Mouse (Mus musculus): ENCODE data around the gene Xk.
"Not testable (repeated sequence)": the region's sequence is repeated elsewhere in the genome, so short reads cannot be mapped to it uniquely, and the experiment has no call there.

Gene Xk

GRCm38 (mm10) chrX:9272460-9273361 is at the start of gene Xk:
TSS of gene Xk (plus strand) at chrX:9272756.
- DNase-seq (ENCODE audit: extremely low spot score, low spot score): peak; percentile 67

GRCm38 (mm10) chrX:9227105-9227504 is 45.5 kb upstream of the Xk start:
- DNase-seq (ENCODE audit: extremely low spot score, low spot score): no peak

GRCm38 (mm10) chrX:9240737-9241591 is 31.6 kb upstream of the Xk start:
- no peak for DNase-seq (ENCODE audit: extremely low spot score, low spot score)

GRCm38 (mm10) chrX:9243381-9243864 is 29.1 kb upstream of the Xk start:
- no peak for DNase-seq (ENCODE audit: extremely low spot score, low spot score)

DNA sequence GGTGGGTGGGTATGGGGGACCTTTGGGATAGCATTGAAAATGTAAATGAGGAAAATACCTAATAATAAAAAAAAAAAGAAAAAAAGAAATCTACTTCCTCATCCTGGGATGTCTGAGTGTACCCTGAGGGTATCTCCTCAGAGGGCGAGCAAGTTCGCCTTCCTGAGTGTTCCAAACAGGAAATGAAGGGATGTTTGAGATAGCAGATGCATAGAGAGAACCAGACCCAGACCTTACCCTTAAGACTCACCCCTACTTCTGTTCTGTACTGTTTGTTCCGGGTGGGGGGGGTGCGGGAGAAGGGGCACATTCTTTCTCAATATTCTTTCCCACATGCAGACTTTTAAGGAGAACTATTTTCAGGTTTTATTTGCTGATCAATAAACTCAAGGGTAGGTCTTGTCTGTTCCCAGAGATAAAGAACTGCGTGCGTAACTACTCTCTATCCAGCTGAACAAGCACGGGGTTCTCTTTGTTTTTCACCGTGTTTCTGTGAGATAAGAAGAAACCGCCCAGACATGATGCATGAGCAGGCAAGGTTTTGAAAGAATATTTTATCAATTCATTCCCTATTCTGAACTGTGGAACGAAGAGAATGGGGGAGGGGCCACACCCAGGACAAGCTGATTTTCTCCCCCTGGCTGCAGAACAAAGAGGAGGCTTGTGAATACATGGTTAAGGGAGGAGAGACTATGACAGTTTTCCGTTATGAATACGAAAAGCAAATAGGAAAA is 27.8 kb upstream of the Xk start:
- DNase-seq (ENCODE audit: extremely low spot score, low spot score): no peak

GRCm38 (mm10) chrX:9248911-9249310 is 23.6 kb upstream of the Xk start:
- DNase-seq (ENCODE audit: extremely low spot score, low spot score): no peak

GRCm38 (mm10) chrX:9253990-9254389 is 18.6 kb upstream of the Xk start:
- DNase-seq (ENCODE audit: extremely low spot score, low spot score): no peak

GRCm38 (mm10) chrX:9254901-9255300 is 17.7 kb upstream of the Xk start:
- DNase-seq (ENCODE audit: extremely low spot score, low spot score): no peak

DNA sequence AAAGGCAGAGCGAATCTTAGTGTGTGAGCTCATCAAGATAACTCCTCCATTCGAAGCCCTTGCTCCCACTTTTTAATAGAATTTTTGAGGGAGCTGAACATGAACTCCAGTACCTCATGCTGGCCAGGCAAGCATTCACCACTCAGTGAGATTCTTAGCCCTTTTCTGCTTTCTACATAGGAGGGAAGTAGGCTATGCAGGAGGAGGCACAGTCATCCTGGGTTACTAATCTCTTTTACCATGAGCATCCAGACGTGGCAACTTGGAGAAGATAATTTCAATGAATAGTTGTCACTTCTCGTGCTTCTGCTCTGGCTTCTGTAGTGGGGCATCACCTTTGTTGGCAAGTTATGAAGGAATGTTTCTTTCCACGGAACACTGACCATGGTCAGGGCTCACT is 15.8 kb upstream of the Xk start, which contains the start of gene Gm14862:
Gm14862 (minus strand) TSS at position 134 of the 400 bp plus-strand sequence.
- no peak for DNase-seq (ENCODE audit: extremely low spot score, low spot score)

- no peak for DNase-seq (ENCODE audit: extremely low spot score, low spot score)
Measured at GRCm38 (mm10) chrX:9257831-9258230, 14.7 kb upstream of the Xk start.

GRCm38 (mm10) chrX:9259267-9259666 is 13.3 kb upstream of the Xk start:
- DNase-seq (ENCODE audit: extremely low spot score, low spot score): no peak

GRCm38 (mm10) chrX:9271112-9271511 is 1.4 kb upstream of the Xk start:
- no peak for DNase-seq (ENCODE audit: extremely low spot score, low spot score)

- no peak for DNase-seq (ENCODE audit: extremely low spot score, low spot score)
Measured at GRCm38 (mm10) chrX:9271947-9272459, 553 bp upstream of the Xk start.

- no peak for DNase-seq (ENCODE audit: extremely low spot score, low spot score)
Measured at GRCm38 (mm10) chrX:9273377-9274002, 934 bp downstream of the Xk start.

- DNase-seq (ENCODE audit: extremely low spot score, low spot score): no peak
Measured at GRCm38 (mm10) chrX:9274321-9274720, 1.8 kb downstream of the Xk start.

DNA sequence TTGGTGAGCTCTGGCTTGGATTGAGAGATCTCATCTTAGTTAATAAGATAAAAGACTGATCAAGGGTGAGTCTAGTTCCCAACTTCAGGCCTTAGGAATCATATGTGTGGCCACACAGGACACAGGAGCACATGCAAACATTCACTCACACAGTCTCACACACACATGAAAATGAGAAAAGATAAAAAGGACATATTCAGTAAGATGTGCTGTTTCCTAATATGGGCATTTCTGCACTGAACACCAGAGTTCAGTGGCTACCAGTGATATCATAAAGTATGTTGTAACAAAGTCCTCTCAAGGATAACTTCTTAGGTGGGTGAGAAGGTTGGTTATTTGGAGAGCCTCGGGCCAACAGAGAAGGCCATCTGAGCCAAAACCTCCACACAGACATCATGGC is 10.9 kb downstream of the Xk start, which contains the start of gene H2al1m:
H2al1m (plus strand) TSS at position 301 of the 400 bp plus-strand sequence.
- DNase-seq (ENCODE audit: extremely low spot score, low spot score): not testable (repeated sequence)

- not testable (repeated sequence) for DNase-seq (ENCODE audit: extremely low spot score, low spot score)
Measured at GRCm38 (mm10) chrX:9293140-9293829, 20.7 kb downstream of the Xk start.

DNA sequence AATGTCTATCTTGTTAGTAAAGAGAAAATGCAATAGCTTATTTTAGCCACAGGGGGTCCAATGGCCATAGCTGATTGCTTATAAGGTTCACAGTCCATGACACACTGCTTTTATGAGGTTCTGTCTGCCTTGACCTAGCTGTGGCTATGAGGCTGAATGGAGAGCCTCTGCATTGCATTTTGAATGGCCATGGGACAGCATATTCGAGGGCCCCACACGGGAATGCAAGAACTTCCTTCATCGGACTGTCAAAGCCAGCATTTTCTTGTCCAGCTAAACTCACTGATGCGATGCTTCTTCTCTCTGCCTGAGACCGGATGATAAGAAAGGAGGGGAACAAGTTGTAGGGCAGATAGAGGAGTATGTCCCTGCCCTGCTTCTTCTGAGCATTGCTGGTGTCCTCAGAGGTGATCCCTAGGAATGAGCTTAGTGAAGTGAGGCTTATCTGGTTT is 25.9 kb downstream of the Xk start:
- no peak for DNase-seq (ENCODE audit: extremely low spot score, low spot score)

- DNase-seq (ENCODE audit: extremely low spot score, low spot score): no peak
Measured at GRCm38 (mm10) chrX:9302791-9303190, 30.2 kb downstream of the Xk start.

DNA sequence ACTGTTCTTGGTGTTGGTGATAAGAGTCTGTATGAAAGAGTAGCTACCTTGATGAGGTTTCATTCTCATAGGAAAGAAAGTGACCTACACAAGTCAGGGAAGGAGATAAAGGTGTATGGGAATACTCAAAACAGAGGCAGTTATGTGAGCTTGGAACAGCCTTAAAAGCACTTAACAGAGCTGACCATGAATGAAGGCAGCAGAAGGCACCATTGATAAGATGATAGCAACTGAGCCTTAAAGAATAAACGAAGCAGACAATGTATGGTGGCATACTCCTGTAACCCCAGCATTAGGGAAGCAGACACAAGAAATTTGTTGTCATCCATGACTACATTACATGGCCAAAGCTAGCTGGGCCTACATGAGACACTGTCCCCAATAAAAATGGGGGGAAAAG is 30.9 kb downstream of the Xk start:
- DNase-seq (ENCODE audit: extremely low spot score, low spot score): no peak

All from neural tube, embryonic 10.5 days (tissue).